8 mouse cellular contexts compared by ENCODE assay signal in the genomic region with DNA sequence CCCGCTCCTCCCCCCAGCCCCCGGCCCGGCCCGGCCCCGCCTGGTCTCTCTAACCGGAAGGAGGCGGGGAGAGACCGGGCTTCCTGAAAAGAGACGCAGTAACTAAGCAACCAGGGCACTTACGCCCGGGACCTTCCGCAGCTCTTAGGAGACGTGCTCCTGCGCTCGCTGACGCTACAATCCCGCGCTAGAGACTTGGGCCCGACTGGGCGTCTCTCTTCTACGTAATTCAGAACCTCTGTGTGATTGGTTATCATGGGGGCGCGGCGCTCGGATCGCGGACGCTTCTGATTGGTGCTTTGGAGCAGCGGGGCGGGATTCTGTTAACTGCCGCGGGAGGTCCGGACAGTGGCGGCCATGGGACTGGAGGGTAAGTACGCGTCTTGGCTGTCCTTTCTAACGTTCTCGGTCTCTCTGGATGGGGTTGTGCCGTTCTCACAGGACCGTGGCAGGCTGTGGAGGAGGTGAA. TPM values are rescaled to one million over a fixed set of nuclear protein-coding genes. Genes with fewer than 3 reads are reported as not detected.
DNase-seq lines count a peak whose midpoint lies in the region; ATAC-seq and TF ChIP-seq lines count a peak whose summit lies in the region.

A gene (plus strand): TSS at position 317 of the 469 bp plus-strand sequence.

- TF ChIP-seq POLR2A in MEL (IDR thresholded peaks at IDR 0.05; ENCODE audit: control insufficient read depth in 1 of 2, insufficient read depth in 1 of 2, low read depth in 1 of 2, low read length in 2 of 2, poor library complexity in 1 of 2): peak; percentile 71 to 92
- TF ChIP-seq POLR2A in cerebellum, adult 2 months (IDR thresholded peaks at IDR 0.05; ENCODE audit: borderline replicate concordance, insufficient read depth, low read length): peak; percentile 84; the same call in 1 of the 2 replicates

- H3K4me2 ChIP-seq in forebrain, postnatal 0 days (ENCODE audit: low read depth): peak within 1 kb of the TSS; percentile 53
- H3K4me2 ChIP-seq in lung, embryonic 16.5 days (ENCODE audit: low read depth, low read length): peak within 1 kb of the TSS; percentile 66

- no peaks in the 10 kb centered on the region for H3K27me3 ChIP-seq in MEL (ENCODE audit: control insufficient read depth in 1 of 2, insufficient read depth in 2 of 2, low read length in 2 of 2)
- H3K27me3 ChIP-seq in cerebellum, adult 2 months (ENCODE audit: control insufficient read depth, insufficient read depth, low read length): no peaks in the 10 kb centered on the region
- H3K27me3 ChIP-seq in forebrain, postnatal 0 days (ENCODE audit: insufficient read depth, low read length): no peaks in the 10 kb centered on the region
- 0 out of 2 replicates have a peak, but pooled peaks cover 1% of the 10 kb centered on the region for H3K27me3 ChIP-seq in lung, embryonic 16.5 days (ENCODE audit: control insufficient read depth, insufficient read depth, low read depth, low read length)

- H3K4me3 ChIP-seq in MEL (ENCODE audit: control insufficient read depth in 1 of 2, insufficient read depth in 1 of 2, low read depth in 2 of 2, low read length in 2 of 2): peak within 1 kb of the TSS; percentile 68 to 87
- H3K4me3 ChIP-seq in cerebellum, adult 2 months (replicated peaks; ENCODE audit: insufficient read depth, low read depth, low read length): peak within 1 kb of the TSS; percentile 100
- peak within 1 kb of the TSS; percentile 53 for H3K4me3 ChIP-seq in forebrain, postnatal 0 days (ENCODE audit: low read depth, low read length)
- peak within 1 kb of the TSS; percentile 72 for H3K4me3 ChIP-seq in lung, embryonic 16.5 days (ENCODE audit: low read length)

- peaks cover 24 to 25% of the 10 kb centered on the region in 2 experiments for H3K4me1 ChIP-seq in MEL (ENCODE audit: control insufficient read depth in 1 of 2, insufficient read depth in 2 of 2, low read length in 2 of 2)
- no peaks in the 10 kb centered on the region for H3K4me1 ChIP-seq in cerebellum, adult 2 months (ENCODE audit: control insufficient read depth, insufficient read depth, low read length)
- H3K4me1 ChIP-seq in forebrain, postnatal 0 days (ENCODE audit: insufficient read depth): no peaks in the 10 kb centered on the region
- H3K4me1 ChIP-seq in lung, embryonic 16.5 days (replicated peaks; ENCODE audit: control insufficient read depth, insufficient read depth, low read length): peaks cover 4% of the 10 kb centered on the region; the same call in 1 of the 2 replicates

- ATAC-seq in forebrain, postnatal 0 days: peak; percentile 100
- peak; percentile 98 to 100 for ATAC-seq in hematopoietic stem cell, adult 5-6 weeks (replicated peaks in 1 of 2; ENCODE audit: insufficient read depth in 1 of 2, low FRiP score in 2 of 2, low TSS enrichment in 1 of 2, low read depth in 1 of 2, poor library complexity in 2 of 2, severe bottlenecking in 2 of 2)
- peak; percentile 99 for ATAC-seq in lung, embryonic 16.5 days (ENCODE audit: low read depth)

- TF ChIP-seq EP300 in MEL (IDR thresholded peaks at IDR 0.05; ENCODE audit: low read depth in 1 of 2, low read length in 2 of 2): no peak

- peak within 1 kb of the TSS; percentile 71 for H3K9ac ChIP-seq in MEL (ENCODE audit: control insufficient read depth, low read depth, low read length, poor library complexity, severe bottlenecking)
- H3K9ac ChIP-seq in forebrain, postnatal 0 days: peak within 1 kb of the TSS; percentile 45
- H3K9ac ChIP-seq in lung, embryonic 16.5 days (ENCODE audit: low read length): peak within 1 kb of the TSS; percentile 79

- peak; percentile 99 for DNase-seq in MEL (ENCODE audit: low read depth, low spot score)
- peak; percentile 90 to 95 for DNase-seq in cerebellum, adult 2 months
- peak; percentile 95 for DNase-seq in forebrain, postnatal 0 days
- peak; percentile 76 for DNase-seq in layer of hippocampus, adult 9-10 months (ENCODE audit: low spot score)
- peak; percentile 43 for DNase-seq in ovary, postnatal 10 days (ENCODE audit: low spot score)
- DNase-seq in thymus, postnatal 10 days (ENCODE audit: low spot score in 2 of 2): peak; percentile 77 to 86

- TF ChIP-seq CTCF in MEL (IDR thresholded peaks at IDR 0.05 in 2 of 3, conservative IDR thresholded peaks at IDR 0.05 in 1 of 3; ENCODE audit: control insufficient read depth in 1 of 3, insufficient read depth in 1 of 3, low read depth in 2 of 3, low read length in 3 of 3, poor library complexity in 1 of 3, severe bottlenecking in 1 of 3): no peak
- no peak for TF ChIP-seq CTCF in cerebellum, adult 2 months (IDR thresholded peaks at IDR 0.05; ENCODE audit: borderline replicate concordance, insufficient read depth, low read depth, low read length)
- TF ChIP-seq CTCF in forebrain, postnatal 0 days (IDR thresholded peaks at IDR 0.05; ENCODE audit: low read depth): no peak

- no peak for TF ChIP-seq RAD21 in MEL (IDR thresholded peaks at IDR 0.05; ENCODE audit: low read depth, low read length)

- H3K36me3 ChIP-seq in MEL (ENCODE audit: control insufficient read depth in 1 of 2, insufficient read depth in 2 of 2, low read length in 2 of 2): peaks cover 16 to 34% of the 10 kb centered on the region in 2 experiments
- no peaks in the 10 kb centered on the region for H3K36me3 ChIP-seq in forebrain, postnatal 0 days (ENCODE audit: insufficient read depth)
- peaks cover 4% of the 10 kb centered on the region; the same call in 1 of the 2 replicates for H3K36me3 ChIP-seq in lung, embryonic 16.5 days (ENCODE audit: control insufficient read depth, insufficient read depth, low read length)

- no peaks in the 10 kb centered on the region for H3K9me3 ChIP-seq in MEL (replicated peaks; ENCODE audit: insufficient read depth, low read length)
- H3K9me3 ChIP-seq in forebrain, postnatal 0 days (ENCODE audit: low read length): no peaks in the 10 kb centered on the region
- H3K9me3 ChIP-seq in lung, embryonic 16.5 days (ENCODE audit: control insufficient read depth, low read length): no peaks in the 10 kb centered on the region

- WGBS in cerebellum, adult 2 months: 6% methylated on average over 40 of the region's 40 CpGs
- WGBS in forebrain, postnatal 0 days: 21% methylated on average over 40 of the region's 40 CpGs
- 16% methylated on average over 33 of the region's 40 CpGs for WGBS in lung, embryonic 16.5 days

- H3K27ac ChIP-seq in MEL (ENCODE audit: control insufficient read depth, low read depth, low read length): peak within 1 kb of the TSS; percentile 50
- H3K27ac ChIP-seq in cerebellum, adult 2 months (ENCODE audit: insufficient read depth, low read length): peak within 1 kb of the TSS; percentile 93
- H3K27ac ChIP-seq in forebrain, postnatal 0 days (ENCODE audit: low read depth, low read length): 0 out of 2 replicates have a peak within 1 kb of the TSS, but pooled peaks have one; percentile 40
- peak within 1 kb of the TSS; percentile 71 for H3K27ac ChIP-seq in lung, embryonic 16.5 days (ENCODE audit: low read length)

- H3K79me2 ChIP-seq in MEL (ENCODE audit: control insufficient read depth, insufficient read depth, low read length, poor library complexity): peaks cover 17% of the 10 kb centered on the region

TF ChIP-seq in MEL, 35 proteins besides CTCF, POLR2A, EP300 and RAD21 (continues in another document):
- no peak for TF ChIP-seq USF2 (IDR thresholded peaks at IDR 0.05; ENCODE audit: borderline replicate concordance in 1 of 2, insufficient read depth in 1 of 2, low read depth in 1 of 2, low read length in 2 of 2)
- TF ChIP-seq ZNF384 (IDR thresholded peaks at IDR 0.05; ENCODE audit: low read depth, low read length): no peak
- TF ChIP-seq SIN3A (IDR thresholded peaks at IDR 0.05; ENCODE audit: low read length): peak; percentile 86
- peak; percentile 59; the same call in 1 of the 2 replicates for TF ChIP-seq MYB (IDR thresholded peaks at IDR 0.05; ENCODE audit: low read depth, low read length)
- no peak; the same call in 1 of the 2 replicates for TF ChIP-seq KAT2A (conservative IDR thresholded peaks at IDR 0.05; ENCODE audit: low read depth, low read length)
- TF ChIP-seq NRF1 (IDR thresholded peaks at IDR 0.05; ENCODE audit: insufficient read depth, low read depth, low read length, poor library complexity, severe bottlenecking): peak; percentile 53; the same call in 1 of the 2 replicates
- no peak for TF ChIP-seq RCOR1 (IDR thresholded peaks at IDR 0.05; ENCODE audit: low read depth, low read length)
- no peak for TF ChIP-seq USF1 (IDR thresholded peaks at IDR 0.05; ENCODE audit: low read depth, low read length)
- TF ChIP-seq CHD2 (IDR thresholded peaks at IDR 0.05; ENCODE audit: low read length): no peak
- peak; percentile 78 for TF ChIP-seq ELF1 (IDR thresholded peaks at IDR 0.05; ENCODE audit: low read depth, low read length)
- TF ChIP-seq MEF2A (IDR thresholded peaks at IDR 0.05; ENCODE audit: extremely low read depth, insufficient replicate concordance, low read depth, low read length, poor library complexity, severe bottlenecking): no peak
- peak; percentile 79; the same call in 1 of the 2 replicates for TF ChIP-seq POLR2AphosphoS2 (IDR thresholded peaks at IDR 0.05; ENCODE audit: low read length)
- TF ChIP-seq ETS1 (IDR thresholded peaks at IDR 0.05; ENCODE audit: low read depth, low read length): no peak
- no peak for TF ChIP-seq SMC3 (IDR thresholded peaks at IDR 0.05; ENCODE audit: low read depth, low read length)
- peak; percentile 87 for TF ChIP-seq NELFE (IDR thresholded peaks at IDR 0.05; ENCODE audit: low read depth, low read length)
- no peak for TF ChIP-seq POLR2AphosphoS5 (IDR thresholded peaks at IDR 0.05; ENCODE audit: borderline replicate concordance, low read depth, low read length)
- no peak for TF ChIP-seq GABPA (IDR thresholded peaks at IDR 0.05; ENCODE audit: low read depth, low read length)
- TF ChIP-seq TBP (IDR thresholded peaks at IDR 0.05; ENCODE audit: low read depth, low read length): peak; percentile 58; the same call in 1 of the 2 replicates
- TF ChIP-seq TCF12 (IDR thresholded peaks at IDR 0.05; ENCODE audit: low read depth, low read length): no peak; the same call in 1 of the 2 replicates
- TF ChIP-seq ZC3H11A (IDR thresholded peaks at IDR 0.05; ENCODE audit: low read depth, low read length): no peak
- no peak for TF ChIP-seq ZMIZ1 (IDR thresholded peaks at IDR 0.05; ENCODE audit: low read depth, low read length)
- no peak for TF ChIP-seq MAX (IDR thresholded peaks at IDR 0.05; ENCODE audit: low read length)
- TF ChIP-seq MYC (IDR thresholded peaks at IDR 0.05; ENCODE audit: low read depth, low read length): no peak

RNA-seq across cellular contexts. Expression of the gene that starts here (rescaled TPM):
- total RNA-seq in MEL (2012; rRNA removed): 21.5 and 22.1 TPM in 2 replicates
- polyA plus RNA-seq in MEL (2012; ENCODE audit: insufficient read depth in 1 of 2, insufficient read length in 2 of 2, low read depth in 1 of 2, low replicate concordance in 2 of 2, missing spikeins in 1 of 2): 10 to 100 TPM; 30.0 to 41.2 TPM
- polyA plus RNA-seq in cerebellum, adult 2 months (2012; rRNA removed): 7.9 and 8.8 TPM in 2 replicates
- 4.3 and 4.7 TPM in 2 replicates for total RNA-seq in forebrain, postnatal 0 days (2014; rRNA removed)
- polyA plus RNA-seq in forebrain, postnatal 0 days (2015; fragmentation: Nextera tagmentation; extraction: Ambion mirVana): 2.5 and 3.4 TPM in 2 replicates
- total RNA-seq in hematopoietic stem cell, adult 5-6 weeks (2017): 18.4 and 27.7 TPM in 2 replicates
- polyA plus RNA-seq in lung, embryonic 16.5 days (2015; fragmentation: Nextera tagmentation; extraction: Ambion mirVana): 20.3 and 22.0 TPM in 2 replicates

Comparison
In these comparisons a context has a peak if more than half of its experiments do, and no peak if none do; other contexts are left out.
1. Peak in every context shown above with its lines: DNase-seq, ATAC-seq, H3K4me3 ChIP-seq and H3K27ac ChIP-seq.
2. DNase-seq: peak in every context shown above with its lines; median percentile 99 in MEL; 95 in forebrain, postnatal 0 days; 92 in cerebellum, adult 2 months; 82 in thymus, postnatal 10 days; 76 in layer of hippocampus, adult 9-10 months; 43 in ovary, postnatal 10 days.
3. H3K27ac ChIP-seq: peak in every context shown above with its lines; median percentile 93 in cerebellum, adult 2 months; 71 in lung, embryonic 16.5 days; 50 in MEL; 40 in forebrain, postnatal 0 days.